Mouse (Mus musculus): ENCODE results near the gene Slc38a3. TPM values are rescaled to one million over a fixed set of nuclear protein-coding genes. Genes with fewer than 3 reads are reported as not detected.
A peak's percentile ranks its signal among the peaks of the same experiment; 100 is the strongest.

The Slc38a3 gene
- total RNA-seq, 2 experiments from 2014 or later, result 42.0 to 95.1 TPM

DNA sequence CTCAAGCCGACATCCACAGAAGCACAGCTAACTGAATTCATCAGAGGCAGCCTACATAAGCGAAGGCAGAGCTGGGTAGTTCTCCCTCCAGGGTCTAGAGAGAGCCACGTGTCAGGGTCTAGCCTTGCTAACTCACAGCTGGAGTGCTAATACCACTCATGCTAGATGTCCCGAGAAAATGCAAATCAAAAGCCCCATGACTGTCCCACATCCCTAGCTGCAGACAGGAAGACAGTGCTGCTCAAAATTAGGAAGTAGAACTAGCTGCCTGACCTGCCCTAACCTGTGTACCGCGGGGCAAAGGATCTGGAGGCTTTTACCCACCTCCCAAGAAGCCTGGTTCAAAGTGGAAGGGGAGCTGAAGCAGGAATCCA lies 26.8 kb upstream of the Slc38a3 start:
- no peak for DNase-seq

DNA sequence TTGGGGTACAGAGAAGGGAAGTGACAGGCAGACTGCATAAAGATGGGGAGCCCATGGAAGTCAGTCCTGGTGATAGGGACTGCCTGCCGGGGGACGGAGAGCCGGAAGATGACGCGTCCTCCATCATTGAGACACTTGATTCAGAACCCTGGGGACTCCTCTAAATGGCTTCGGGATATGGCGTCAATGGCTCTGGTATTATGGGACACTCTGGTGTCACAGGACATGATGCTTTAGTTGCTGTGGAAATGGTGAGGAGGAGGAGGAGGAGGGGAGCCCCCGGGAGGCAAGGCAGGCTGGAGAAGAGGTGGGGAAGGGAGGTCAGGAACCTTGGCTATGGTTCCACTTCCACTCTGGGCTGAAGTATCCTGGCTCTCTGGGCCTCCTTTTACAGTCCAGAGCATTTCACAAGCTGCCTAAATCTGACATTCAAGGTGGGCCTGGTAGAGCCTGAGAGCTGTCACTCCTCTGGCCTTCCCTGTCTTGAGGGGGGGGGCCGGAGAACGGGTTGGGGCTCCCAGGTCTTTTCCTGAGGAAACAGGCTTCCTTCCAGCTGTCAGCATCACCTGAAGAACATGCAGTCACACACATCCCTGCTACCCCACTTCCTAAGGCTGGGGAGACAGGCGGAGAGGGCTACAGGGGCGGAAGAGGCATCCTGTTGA lies 26.2 kb upstream of the Slc38a3 start:
- DNase-seq, result peak; percentile 19

DNA sequence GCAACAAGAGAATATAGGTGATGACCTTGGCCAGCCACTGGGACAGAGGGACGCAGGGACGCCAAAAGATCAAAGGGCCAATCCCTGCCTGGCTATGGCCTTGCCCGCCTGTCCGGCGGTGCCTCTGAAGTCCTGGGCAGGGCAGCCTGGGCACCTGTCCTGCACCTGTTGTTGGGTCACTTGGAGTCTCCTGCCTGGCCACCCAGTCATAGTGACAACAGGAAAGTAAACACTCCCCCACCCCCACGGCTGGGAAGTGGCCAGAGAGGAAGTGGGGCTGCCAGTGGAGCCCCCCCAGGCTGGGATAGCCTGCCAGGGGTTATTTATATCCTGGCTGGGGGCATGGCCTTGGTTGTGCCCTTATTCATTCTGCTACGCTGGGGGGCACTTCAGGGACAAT lies 25.3 kb upstream of the Slc38a3 start:
- DNase-seq, result peak; percentile 49

DNA sequence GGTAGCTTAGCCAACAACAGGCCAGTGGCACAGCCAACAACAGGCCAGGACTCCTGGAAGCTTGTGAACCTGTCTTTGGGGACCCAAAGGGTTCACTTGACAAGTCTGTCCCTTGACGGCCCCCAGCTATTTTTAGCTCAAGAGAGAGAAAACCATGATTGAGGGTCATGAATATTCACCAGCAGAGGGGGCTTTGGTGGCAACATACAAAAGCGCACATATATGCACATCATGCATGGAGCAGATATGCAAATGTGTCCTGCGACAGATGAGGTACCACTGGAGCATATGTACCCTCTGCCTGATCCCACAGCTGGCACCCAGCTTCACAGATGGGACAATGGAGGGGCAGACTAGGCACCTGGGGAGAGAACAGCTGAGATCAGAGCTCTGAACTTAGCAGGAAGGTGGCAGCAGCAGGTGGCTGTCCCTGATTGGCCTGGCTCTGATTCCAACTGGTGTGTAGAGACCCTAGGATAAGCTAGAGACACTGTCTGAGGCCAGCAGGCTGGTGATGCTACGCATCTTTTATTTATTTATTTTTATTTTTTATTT lies 24.2 kb upstream of the Slc38a3 start:
- no peak for DNase-seq

DNA sequence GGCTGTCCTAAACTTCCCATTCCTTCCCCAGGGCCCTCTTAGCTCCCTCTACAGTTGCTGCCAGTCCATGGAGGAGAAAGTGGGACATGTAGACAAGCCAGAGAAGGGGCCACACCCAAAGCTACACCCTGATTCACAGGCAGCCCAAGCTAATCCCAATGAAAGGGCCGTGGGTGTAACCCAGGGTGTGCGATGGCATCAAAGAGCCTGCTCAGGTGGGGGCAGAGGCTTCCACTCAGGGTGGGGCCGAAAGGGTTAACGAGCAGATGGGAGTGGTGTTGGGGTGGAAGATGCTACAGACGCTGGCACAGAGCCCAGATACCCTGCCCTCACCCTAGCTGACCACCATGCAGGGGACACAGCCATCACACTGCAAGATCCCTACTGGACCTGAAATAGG lies 23.5 kb upstream of the Slc38a3 start:
- no peak for DNase-seq

DNA sequence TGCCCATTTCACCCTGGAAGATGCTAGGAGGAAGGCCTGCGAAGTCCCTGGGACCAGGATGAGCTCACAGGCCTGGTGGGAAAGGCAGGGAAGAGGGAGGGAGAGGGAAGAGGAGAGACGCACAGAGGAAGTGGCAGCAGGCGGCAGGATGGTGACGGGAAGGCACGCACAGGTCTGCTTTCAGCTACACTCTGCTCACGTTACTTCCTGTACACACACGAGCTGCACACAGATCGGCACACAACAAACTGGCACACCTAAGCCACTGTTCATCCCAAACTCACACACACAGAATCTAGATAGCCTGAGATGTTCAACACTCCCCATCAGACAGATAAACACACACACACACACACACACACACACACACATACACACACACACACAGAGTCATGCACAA lies 21.1 kb upstream of the Slc38a3 start:
- no peak for DNase-seq

DNA sequence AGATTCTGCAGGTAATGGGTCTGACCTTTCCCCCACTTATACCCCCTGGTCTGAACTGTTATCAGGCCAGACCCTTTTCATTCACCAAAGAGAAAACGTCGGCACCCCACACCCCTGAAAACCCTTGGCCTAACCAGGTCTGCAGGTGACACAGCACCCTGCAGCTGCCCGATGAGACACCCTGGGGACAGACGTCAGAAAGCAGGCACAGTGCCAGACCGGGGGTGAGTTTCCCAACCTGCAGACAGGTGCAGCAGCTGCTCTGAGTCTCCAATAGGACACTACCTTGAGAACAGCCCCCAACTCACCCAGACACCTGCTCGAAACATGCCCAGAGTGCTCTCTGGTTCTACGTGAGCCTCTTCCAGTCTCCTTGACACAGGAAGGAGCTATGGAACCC lies 19.6 kb upstream of the Slc38a3 start:
- DNase-seq, result no peak

DNA sequence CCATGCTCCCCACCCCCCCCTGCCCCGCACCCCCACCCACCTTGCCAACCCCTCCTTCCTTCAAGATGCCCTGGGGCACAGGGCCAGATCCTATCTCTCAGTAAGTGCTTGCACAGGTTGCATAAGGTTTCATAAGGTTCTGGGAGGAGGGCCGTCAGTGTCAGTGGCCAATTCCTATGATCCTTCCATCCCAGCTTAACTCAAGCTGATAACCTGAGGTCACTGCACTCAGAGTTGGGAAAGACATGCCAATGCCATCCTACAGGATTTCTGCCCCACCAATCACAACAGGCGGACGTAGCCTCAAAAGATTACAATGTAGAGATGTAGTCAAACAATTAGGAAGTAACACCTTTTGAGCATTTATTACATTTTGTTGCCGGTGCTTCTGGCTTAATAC lies 19.1 kb upstream of the Slc38a3 start:
- DNase-seq, result no peak

DNA sequence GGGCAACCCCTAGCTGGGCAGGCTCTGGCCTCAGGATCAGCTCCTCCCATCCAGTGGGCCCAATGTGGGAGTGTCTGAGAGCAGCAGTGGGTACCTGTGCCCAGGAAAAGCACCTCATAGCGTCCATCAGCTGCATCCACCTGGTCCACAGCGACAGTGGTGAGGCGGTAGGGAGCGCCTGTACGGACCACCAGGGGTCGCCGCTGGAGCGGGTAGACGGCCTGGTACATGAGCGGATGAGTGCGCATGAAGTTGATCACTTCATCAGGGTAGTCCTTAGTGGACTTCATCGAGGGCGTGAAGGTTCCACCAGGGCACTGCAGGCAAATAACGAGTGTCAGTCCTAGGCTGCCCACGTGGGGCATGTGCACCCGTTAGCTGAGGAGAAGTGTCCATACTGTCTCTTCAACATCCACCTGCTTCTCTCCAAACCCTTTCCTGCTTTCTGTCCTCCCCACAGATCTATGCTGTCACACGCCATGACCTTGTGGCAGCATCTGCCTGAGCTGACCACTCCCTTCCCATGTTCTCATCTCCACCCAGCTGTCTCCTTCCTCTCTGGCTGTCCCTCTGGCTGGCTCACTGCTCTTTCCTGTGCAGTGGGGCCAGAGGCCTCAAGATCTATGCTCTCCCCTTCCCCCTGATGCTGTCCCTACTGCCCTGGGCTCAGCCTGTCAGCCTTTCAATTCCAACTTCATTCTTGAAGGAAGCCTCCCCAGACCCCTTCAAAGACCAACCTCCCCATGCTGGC lies 16.1 kb upstream of the Slc38a3 start:
- DNase-seq, result peak; percentile 80

DNA sequence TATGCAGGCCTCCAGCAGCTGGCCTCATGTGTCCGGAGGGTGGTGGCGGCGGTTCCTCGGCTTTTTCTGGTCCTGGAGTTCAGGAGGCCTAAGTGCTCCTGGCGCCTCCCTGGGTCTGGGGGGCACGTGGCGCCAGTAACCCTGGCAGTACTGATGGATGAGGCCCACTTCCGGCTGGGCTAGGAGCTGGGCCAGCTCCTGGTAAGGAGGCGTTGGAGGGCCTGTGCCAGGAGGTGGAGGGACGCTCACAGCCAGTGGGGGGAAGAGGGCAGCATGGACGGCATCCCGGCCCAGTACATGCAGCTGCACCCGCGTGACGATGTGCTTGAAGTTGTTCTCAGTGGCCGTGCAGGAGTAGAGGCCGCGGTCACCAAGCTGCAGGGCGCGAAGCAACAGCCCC lies 13.1 kb upstream of the Slc38a3 start:
- no peak for DNase-seq

DNA sequence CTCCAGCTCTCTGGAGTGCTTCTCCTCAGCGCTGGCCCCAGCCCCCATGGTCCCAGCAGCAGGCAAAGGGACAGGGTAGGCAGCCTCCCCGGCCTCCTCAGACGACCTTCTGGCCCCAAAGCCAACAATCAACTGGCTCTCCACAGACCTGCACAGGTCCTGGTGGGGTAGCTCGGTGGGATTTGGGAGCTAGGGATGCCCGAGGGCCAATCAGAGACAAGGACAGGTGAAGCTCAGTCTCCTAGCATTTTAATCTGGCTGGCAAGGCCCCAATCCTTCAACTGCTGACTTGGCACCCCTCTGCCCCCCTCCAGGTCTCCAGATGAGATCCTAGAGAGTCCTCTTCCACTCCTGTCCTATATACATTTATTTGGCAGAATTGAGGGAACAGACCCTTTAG lies 10.2 kb upstream of the Slc38a3 start, which contains the start of gene Gnat1:
Gnat1 (minus strand) TSS at position 212 of the 400 bp plus-strand sequence.
- no peak for DNase-seq

DNA sequence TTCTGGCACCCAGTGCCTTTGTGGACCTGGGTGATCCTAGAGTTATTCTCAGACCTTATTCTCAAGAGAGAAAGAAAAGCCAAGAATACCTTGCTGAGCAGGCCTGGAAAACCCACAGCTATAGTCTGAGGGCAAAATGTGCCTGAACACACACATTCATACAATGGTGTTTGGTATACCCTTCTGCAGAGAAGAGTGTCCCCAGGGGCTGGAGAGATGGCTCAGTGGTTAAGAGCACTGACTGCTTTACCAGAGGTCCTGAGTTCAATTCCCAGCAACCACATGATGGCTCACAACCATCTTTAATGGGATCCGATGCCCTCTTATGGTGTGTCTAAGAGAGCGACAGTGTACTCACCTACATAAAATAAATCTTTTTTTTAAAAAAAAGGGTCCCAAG lies 9.5 kb upstream of the Slc38a3 start:
- DNase-seq, result no peak

DNA sequence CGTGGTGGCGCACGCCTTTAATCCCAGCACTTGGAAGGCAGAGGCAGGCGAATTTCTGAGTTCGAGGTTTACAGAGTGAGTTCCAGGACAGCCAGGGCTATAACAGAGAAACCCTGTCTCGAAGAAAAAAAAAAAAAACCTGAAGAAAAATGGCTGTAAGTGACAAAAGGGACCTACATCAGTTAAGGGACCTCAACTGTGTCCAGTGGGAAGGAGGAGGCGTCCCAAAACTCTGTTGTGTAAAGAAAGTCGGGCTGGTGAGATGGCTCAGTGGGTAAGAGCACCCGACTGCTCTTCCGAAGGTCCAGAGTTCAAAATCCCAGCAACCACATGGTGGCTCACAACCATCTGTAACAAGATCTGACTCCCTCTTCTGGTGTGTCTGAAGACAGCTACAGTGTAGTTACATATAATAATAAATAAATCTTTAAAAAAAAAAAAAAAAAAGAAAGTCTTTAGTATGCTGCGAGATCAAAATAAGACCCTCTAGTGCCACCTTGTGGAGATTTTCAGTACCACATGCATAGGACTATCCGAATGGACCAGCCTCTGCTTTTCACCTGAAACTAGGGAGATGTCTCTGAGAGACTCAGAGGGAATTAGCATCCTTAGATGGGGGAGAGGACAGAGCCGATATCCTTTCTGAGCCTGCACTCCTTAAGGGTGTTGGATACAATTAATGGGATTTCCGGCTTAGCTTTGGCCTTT lies 8.6 kb upstream of the Slc38a3 start:
- peak; percentile 85 for DNase-seq

DNA sequence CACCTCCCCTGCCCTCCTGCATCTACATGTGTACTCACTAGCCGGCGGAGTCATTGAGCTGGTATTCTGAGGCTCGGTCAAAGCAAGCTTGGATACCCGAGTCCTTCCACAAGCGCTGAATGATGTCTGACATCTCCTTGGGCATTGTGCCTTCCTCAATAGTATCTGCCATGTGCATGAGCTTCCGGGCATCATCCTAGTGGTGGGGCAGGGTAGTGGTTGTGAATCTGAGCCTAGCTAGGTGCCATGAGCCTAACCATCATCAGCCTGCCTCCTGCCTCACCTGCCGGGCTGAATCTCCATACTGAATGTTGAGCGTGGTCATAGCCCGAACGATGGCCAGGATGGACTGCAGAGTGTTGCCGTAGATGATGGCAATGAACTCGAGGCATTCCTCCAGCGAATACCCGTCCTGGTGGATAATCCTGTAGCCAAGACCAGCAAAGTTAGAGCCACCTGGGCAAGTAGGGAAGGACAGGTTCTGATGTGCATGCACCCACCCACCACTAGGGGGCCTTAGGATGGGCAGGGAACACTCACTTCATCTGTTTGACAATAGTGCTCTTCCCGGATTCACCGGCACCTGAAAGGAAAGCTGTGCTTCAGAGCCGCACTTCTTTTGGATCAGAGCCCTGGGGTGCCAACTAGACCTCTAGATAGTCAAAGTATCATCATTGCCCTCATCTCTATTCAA lies 7.9 kb upstream of the Slc38a3 start:
- DNase-seq, result peak; percentile 54

DNA sequence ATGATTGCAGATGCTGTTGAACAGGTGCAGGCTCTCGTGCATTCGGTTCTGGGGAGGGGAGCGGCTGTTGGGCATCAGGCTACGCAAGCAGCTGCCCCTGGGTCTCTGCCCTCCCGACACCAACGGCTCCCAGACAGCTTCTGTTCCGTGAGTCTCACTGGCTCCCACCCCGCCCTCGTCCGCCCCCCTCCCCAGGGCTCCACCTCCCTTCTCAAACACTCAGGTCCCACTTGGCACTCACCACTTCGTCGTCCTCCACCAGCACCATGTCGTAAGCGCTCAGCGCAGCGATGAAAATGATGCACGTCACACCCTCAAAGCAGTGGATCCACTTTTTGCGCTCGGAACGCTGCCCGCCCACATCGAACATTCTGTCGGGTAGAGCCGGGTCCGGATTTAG lies 7.0 kb upstream of the Slc38a3 start:
- peak; percentile 22 for DNase-seq

DNA sequence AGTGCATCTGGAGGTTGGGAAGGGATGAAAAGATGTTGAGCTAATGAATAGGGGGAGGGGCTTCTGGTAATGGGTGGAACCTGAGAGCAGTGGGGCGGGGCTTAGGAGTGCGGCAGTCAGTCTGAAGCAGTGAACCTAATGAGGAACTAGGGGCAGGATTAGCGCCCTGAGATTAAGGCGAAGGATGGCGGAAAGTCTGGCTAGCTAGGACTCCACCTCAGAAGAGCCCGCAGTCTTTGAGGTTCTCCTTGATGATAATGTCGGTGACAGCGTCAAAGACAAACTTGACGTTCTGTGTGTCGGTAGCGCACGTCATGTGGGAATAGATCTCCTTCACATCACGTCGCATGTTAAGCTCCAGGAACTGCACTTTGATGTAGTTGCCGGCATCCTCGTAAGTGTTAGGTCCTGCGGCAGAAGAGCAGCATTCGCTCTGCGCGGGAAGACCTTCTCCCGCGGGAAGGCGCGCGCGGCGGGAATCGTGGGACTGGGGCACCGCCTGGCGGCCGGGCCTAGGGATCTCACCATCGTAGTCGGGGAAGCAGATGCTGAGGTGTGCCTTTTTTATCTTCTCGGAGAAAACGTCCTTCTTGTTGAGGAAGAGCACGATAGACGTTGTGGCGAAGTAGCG lies 6.5 kb upstream of the Slc38a3 start:
- DNase-seq, result peak; percentile 87

DNA sequence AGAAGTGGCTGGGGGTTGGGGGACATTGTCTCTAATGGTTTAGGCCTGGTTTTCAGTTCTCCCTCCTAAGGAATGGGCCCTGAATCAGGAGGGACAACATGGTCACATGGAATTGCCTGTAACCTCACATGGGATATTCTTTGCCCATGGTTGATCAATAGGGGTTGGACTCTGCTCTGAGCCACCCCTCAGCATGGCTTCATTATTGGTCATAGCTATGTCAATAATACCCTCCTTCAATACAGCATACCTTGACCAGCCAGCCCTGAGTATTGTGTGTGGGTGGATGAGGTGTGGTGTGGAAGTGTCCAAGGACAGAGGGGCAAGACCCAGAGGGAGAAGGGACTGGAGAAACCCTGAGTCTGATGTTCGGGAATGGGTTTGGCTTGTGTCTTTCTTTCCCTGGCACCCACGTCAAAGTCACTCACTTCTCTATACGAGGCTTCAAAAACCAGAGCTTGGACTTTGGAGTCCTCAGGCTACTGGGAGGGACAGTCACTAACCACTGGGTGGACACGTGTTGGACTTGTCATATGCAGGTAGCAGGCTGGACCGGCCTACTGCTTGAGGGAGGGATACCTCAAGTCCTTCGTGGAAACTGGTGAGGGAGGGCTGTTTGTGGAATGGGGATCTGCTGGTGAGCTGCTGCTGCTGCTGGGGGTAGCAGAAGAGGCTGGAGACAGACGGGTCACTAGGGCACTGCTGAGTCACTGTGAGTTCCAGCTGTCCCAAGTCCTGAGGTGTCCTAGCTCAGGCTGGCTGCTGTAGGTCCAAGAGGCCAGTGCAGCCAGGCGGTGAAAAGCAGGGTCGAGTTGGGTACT lies 5.5 kb upstream of the Slc38a3 start:
- DNase-seq, result no peak

DNA sequence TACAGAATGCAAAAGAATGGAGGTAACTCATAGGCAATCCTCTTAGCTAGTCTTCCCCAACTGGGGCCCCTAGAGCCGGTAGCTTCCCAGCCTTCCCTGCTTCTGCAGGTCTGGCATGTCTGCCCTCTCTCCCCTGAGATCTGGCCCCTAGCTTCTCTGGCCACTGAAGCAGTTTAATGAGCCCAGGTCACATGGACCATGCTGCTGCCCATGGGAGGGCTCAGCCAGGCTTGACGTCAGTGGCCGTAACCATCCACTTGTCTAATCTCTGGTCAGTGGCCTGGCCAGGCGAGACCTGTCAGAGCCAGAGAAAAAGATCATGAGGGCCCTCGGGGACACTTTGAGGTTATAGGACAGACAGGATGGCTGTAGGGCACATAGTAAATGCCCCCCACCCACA lies 929 bp upstream of the Slc38a3 start:
- no peak for DNase-seq

DNA sequence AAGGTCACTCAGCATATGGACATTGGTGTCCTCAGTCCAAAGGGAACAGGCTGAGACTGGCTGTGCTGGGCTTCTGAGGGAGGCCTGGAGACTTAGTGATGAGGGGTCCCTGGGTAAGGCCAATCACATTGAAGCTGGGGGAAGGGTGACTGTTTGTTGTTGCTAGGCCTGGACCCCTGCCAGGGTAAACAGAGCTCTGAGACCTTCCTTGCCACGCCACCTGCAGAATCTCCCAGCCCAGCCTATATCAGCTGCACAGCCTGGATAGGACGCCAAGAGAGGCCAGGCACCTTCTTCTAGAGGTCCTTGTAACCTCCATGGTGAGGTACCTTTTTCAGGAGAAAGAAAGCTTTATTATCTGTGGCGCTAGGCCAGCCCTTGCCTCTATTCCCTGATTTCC lies 414 bp downstream of the Slc38a3 start:
- no peak for DNase-seq

DNA sequence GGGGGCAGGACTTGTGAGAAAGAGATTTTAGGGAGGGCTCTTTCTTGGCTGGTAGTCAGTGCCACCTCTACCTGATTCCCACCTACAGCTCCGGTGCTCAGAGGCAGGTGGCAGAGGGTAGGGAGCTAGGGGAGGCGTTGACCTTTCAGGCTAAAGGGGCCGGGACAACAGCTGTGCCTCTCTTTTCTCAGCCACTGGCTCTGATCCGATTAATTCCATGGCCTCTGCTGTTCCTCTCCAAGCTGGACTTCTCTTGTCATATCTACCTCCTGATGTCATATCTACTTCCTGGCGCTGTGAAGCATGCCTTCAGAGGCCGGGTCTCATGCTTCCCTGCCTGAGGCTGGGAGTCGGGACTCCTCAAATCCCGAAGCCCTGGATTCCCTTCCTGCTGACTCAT lies 1.3 kb downstream of the Slc38a3 start:
- no peak for DNase-seq

DNA sequence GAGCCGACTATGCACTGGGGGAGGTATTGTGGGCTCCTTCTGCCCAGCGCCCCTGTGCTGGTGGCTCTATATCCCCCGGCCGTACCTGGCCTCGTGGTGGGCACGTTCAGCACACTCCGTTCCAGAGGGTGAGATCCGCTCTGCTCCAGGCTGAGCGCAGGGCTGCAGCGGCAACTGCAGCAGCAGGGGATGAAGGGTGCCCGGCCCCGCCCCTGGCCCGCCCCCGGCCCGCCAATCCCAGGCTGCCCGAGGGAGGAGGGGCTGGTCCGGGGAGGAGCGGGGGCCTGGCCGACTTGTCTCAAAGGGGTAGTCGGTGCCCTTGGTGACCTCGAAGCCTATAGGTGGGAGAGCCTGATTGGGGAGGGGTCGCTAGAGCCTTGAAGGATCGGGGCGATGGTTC lies 2.1 kb downstream of the Slc38a3 start:
- peak; percentile 75 for DNase-seq
